ENCODE assay signal across 13 mouse cellular contexts in the genomic region with DNA sequence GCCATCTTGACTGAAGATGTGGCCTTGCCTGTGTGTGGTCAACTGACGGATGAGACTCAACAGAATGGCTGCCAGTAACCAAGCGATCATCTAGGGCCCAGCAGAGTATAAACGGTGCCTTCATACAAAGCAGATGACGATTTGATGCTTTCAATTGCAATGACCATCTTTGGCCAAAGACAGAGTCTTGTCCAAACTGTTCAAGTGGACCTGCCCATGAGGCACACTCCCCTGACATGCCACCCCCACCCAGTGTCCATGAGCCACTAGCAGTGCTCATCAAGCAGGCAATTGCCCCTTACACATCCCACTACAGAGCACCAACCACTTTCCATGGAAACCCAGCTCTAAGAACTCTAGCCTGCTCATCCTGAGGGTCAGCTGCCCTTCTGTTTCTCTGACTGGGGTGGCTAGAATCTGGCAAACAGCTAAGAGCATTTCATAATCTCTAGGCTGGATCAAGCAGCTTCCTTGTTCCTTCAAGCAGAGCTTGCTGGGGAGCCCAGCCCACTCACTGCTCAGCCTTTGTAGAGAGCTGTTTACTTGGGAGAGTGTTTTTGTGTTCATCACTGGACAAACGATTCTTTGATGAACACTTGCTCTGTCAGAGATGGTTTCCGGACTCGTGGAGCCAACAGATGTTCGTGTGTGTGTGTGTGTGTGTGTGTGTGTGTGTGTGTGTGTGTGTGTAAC.
DNase-seq lines count a peak whose midpoint lies in the region; ATAC-seq and TF ChIP-seq lines count a peak whose summit lies in the region.
"Had no signal": no experiment of that assay in that cellular context is flagged by ENCODE, and none has a peak within 500 bp of the region (broad histone marks: within the 10 kb centered on the region; RNA-seq: fewer than 3 reads in every experiment).

No protein-coding gene starts in this region.

- H3K4me1 ChIP-seq in forebrain, postnatal 0 days (ENCODE audit: insufficient read depth), result 0 out of 2 replicates have a peak, but pooled peaks cover 3% of the 10 kb centered on the region
- H3K4me1 ChIP-seq in forebrain, embryonic 12.5 days, result peaks cover 14% of the 10 kb centered on the region
- H3K4me1 ChIP-seq: neural tube, embryonic 13.5 days had no signal

- H3K9ac ChIP-seq in forebrain, postnatal 0 days, result no peak overlapping the region
- H3K9ac ChIP-seq in forebrain, embryonic 12.5 days, result no peak overlapping the region
- H3K9ac ChIP-seq: neural tube, embryonic 13.5 days had no signal

- intact Hi-C loops in gastrocnemius, postnatal 36 days (cut with DNase I), result no loop called here

- H3K36me3 ChIP-seq in forebrain, postnatal 0 days (ENCODE audit: insufficient read depth), result no peaks in the 10 kb centered on the region
- no peaks in the 10 kb centered on the region for H3K36me3 ChIP-seq in forebrain, embryonic 12.5 days (replicated peaks)
- H3K36me3 ChIP-seq: neural tube, embryonic 13.5 days had no signal

- TF ChIP-seq CTCF in forebrain, postnatal 0 days (IDR thresholded peaks at IDR 0.05; ENCODE audit: low read depth), result no peak

- peak; percentile 83 for ATAC-seq in forebrain, postnatal 0 days
- no peak for ATAC-seq in forebrain, embryonic 12.5 days (ENCODE audit: low FRiP score)
- ATAC-seq in erythroid progenitor cell, adult 5-6 weeks (replicated peaks; ENCODE audit: low FRiP score, poor library complexity, severe bottlenecking), result no peak
- ATAC-seq: CD4-positive, CD25-positive, alpha-beta regulatory T cell, adult 4 months had no signal

- WGBS in forebrain, postnatal 0 days, result 64% methylated on average over 8 of the region's 8 CpGs
- 78% methylated on average over 8 of the region's 8 CpGs for WGBS in forebrain, embryonic 12.5 days

- no peak overlapping the region for H3K27ac ChIP-seq in forebrain, postnatal 0 days (ENCODE audit: low read depth, low read length)
- no peak overlapping the region for H3K27ac ChIP-seq in forebrain, embryonic 12.5 days
- H3K27ac ChIP-seq: macrophage; neural tube, embryonic 13.5 days had no signal

- no peaks in the 10 kb centered on the region for H3K9me3 ChIP-seq in forebrain, postnatal 0 days (ENCODE audit: low read length)
- no peaks in the 10 kb centered on the region for H3K9me3 ChIP-seq in forebrain, embryonic 12.5 days
- H3K9me3 ChIP-seq: neural tube, embryonic 13.5 days had no signal

- no peaks in the 10 kb centered on the region for H3K27me3 ChIP-seq in forebrain, postnatal 0 days (ENCODE audit: insufficient read depth, low read length)
- H3K27me3 ChIP-seq in forebrain, embryonic 12.5 days, result no peaks in the 10 kb centered on the region
- H3K27me3 ChIP-seq: neural tube, embryonic 13.5 days had no signal

- no peak overlapping the region for H3K4me3 ChIP-seq in forebrain, postnatal 0 days (ENCODE audit: low read depth, low read length)
- H3K4me3 ChIP-seq in forebrain, embryonic 12.5 days (replicated peaks), result no peak overlapping the region
- H3K4me3 ChIP-seq: neural tube, embryonic 13.5 days had no signal

- H3K4me2 ChIP-seq in forebrain, postnatal 0 days (ENCODE audit: low read depth), result no peak overlapping the region
- H3K4me2 ChIP-seq in forebrain, embryonic 12.5 days, result no peak overlapping the region
- H3K4me2 ChIP-seq: neural tube, embryonic 13.5 days had no signal

- peak; percentile 20 for DNase-seq in forebrain, postnatal 0 days
- DNase-seq in layer of hippocampus, adult 11-12 months (ENCODE audit: low spot score), result peak; percentile 52
- no peak for DNase-seq in layer of hippocampus, postnatal 36 days
- DNase-seq in 416B (ENCODE audit: low read depth), result peak; percentile 35
- DNase-seq in gastrocnemius, postnatal 36 days, result peak; percentile 25 to 30
- no peak for DNase-seq in adrenal gland, adult 8-10 months
- DNase-seq: kidney, adult 8-10 months; thymus, adult 2 months had no signal

Comparison
In these comparisons a context has a peak if more than half of its experiments do, and no peak if none do; other contexts are left out.
1. DNase-seq: peak in forebrain, postnatal 0 days (single experiment), layer of hippocampus, adult 11-12 months (single experiment), 416B (single experiment) and gastrocnemius, postnatal 36 days (2 of 2); none in layer of hippocampus, postnatal 36 days (0 of 2) and adrenal gland, adult 8-10 months (single experiment).